Mouse (Mus musculus) midbrain, embryonic 13.5 days (tissue): ENCODE measurements around the gene Gpc5. TPM values are rescaled to one million over a fixed set of nuclear protein-coding genes. Genes with fewer than 3 reads are reported as not detected.

Source experiments
- ATAC-seq: fragments of 200-750 bp; cut with Nextera tagmentation; 2 replicates; pipeline ENCODE4 v1.8.0; 2017; ENCODE audit warnings: mild to moderate bottlenecking, moderate TSS enrichment, moderate library complexity
- H3K27ac ChIP-seq: fragments of 300-500 bp; sonication (generic); 2 replicates; pipeline ENCODE4 v1.5.1; 2015; ENCODE audit warnings: inconsistent platforms, mild to moderate bottlenecking, moderate library complexity
- H3K27me3 ChIP-seq: fragments of 300-500 bp; sonication (generic); 2 replicates; pipeline ENCODE4 v1.6.1; 2015; ENCODE audit warnings: mild to moderate bottlenecking, inconsistent platforms
- H3K36me3 ChIP-seq: fragments of 300-500 bp; sonication (generic); 2 replicates; pipeline ENCODE4 v1.6.1; 2015; ENCODE audit warnings: mild to moderate bottlenecking, inconsistent platforms
- H3K4me1 ChIP-seq: fragments of 300-500 bp; sonication (generic); replicated peaks from 2 replicates; pipeline ENCODE4 v1.6.1; 2015; ENCODE audit warnings: inconsistent platforms
- H3K4me2 ChIP-seq: fragments of 300-500 bp; sonication (generic); replicated peaks from 2 replicates; pipeline ENCODE4 v1.6.1; 2015; ENCODE audit warnings: moderate library complexity, mild to moderate bottlenecking, inconsistent platforms
- H3K4me3 ChIP-seq: fragments of 300-500 bp; sonication (generic); replicated peaks from 2 replicates; pipeline ENCODE4 v1.5.1; 2015; ENCODE audit warnings: mild to moderate bottlenecking, inconsistent platforms
- H3K9ac ChIP-seq: fragments of 300-500 bp; sonication (generic); replicated peaks from 2 replicates; pipeline ENCODE4 v1.6.1; 2015; ENCODE audit warnings: mild to moderate bottlenecking, inconsistent platforms
- H3K9me3 ChIP-seq: fragments of 300-500 bp; sonication (generic); 2 replicates; pipeline ENCODE4 v1.6.1; 2016; ENCODE audit warnings: mild to moderate bottlenecking, inconsistent platforms
- WGBS: fragments of 180-500 bp; shearing (Covaris S2); methylation state at CpG from one replicate; pipeline ENCODE4 v1.1.7; 2015; 5-methylcytosine and 5-hydroxymethylcytosine counted together
- polyA plus RNA-seq: library from polyadenylated mRNA; unstranded; fragments of >200 nt; fragmentation: Nextera tagmentation; extraction: Ambion mirVana; gene quantifications from 2 replicates; pipeline ENCODE4 v1.2.1, GENCODE M21; 2015

The Gpc5 gene
- polyA plus RNA-seq, 1 experiment from 2014 or later = 2.1 TPM

DNA sequence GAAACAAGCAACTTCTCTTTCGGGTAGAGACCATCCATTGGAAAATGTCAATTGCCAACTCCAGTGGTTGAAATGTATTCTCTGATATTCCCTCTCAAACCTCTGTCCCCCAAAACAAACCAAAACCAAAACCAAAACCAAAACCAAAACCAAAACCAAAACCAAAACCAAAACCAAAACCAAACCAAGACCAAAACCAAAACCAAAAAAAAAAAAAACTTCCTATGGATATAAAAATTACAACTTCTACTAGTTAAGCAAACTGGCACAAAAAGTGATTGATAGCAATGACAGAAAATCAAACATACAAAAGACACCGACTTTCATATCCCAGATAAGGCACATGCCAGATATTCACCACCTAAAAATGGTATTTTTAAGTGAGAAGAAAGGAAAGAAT, 161.7 kb downstream of the Gpc5 start:
- no peaks in the 10 kb centered on the region for H3K9me3 ChIP-seq
- H3K27me3 ChIP-seq = no peaks in the 10 kb centered on the region
- no peak overlapping the region for H3K9ac ChIP-seq
- no peak overlapping the region for H3K4me3 ChIP-seq
- WGBS = 83% methylated on average over 2 of the region's 2 CpGs
- no peaks in the 10 kb centered on the region for H3K4me1 ChIP-seq
- H3K36me3 ChIP-seq = no peaks in the 10 kb centered on the region
- H3K27ac ChIP-seq = no peak overlapping the region
- no peak for ATAC-seq
- H3K4me2 ChIP-seq = no peak overlapping the region

DNA sequence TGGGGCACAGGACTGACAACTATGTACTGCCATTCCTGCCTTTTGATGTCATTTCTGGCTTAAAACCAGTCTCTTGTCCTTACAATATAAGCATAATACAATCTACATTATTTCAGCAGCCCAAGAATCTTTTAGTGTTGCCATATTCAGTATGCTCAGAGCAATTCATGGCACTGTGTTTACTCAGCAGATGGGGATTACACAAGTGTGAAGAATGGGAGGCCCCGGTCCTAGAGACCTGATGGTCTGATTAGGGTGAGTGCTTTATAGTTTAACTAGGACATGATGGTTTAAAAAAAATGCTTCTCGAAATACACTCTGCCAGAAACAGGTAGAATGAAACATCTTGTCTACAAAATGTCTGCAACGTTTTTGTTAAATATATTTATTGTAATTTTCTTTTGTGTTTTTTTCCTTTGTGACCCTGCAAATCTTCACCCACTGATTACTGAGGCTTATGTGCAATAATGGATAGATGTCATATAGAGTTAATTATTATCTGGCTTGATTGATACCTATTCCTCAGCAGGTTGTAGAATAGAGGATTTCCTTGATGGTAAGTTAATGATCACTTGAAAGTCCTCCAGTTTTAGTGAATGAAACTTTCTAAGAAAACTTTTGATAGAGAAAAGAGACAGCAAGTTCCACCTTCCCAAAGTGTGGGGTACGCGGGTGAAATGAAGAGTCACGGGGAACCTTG, 177.8 kb downstream of the Gpc5 start:
- 88% methylated on average over 6 of the region's 6 CpGs for WGBS
- H3K27ac ChIP-seq = no peak overlapping the region
- no peak for ATAC-seq
- no peaks in the 10 kb centered on the region for H3K9me3 ChIP-seq
- no peaks in the 10 kb centered on the region for H3K36me3 ChIP-seq
- H3K4me1 ChIP-seq = no peaks in the 10 kb centered on the region
- H3K4me3 ChIP-seq = no peak overlapping the region
- H3K9ac ChIP-seq = no peak overlapping the region
- H3K27me3 ChIP-seq = no peaks in the 10 kb centered on the region
- H3K4me2 ChIP-seq = no peak overlapping the region

DNA sequence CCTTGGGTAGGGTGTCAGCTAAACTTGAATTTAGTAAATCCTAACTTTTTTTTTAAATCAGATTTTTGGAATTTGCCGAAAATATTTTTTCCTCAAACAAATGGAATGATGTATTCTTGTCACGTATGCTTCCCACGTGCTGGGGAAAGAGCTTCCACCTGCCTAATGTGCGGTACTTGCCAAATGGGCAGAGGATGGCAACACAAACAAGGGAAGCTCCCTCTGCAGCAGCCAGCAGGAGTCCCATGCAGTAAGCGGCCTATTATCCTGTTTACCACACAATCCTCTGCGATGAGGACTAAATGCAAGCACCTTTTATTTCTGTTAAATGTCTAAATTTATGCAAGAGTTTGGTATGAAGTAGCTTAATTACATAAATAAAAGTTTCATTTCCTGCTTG, 178.4 kb downstream of the Gpc5 start:
- H3K4me1 ChIP-seq = no peaks in the 10 kb centered on the region
- H3K27me3 ChIP-seq = no peaks in the 10 kb centered on the region
- no peak for ATAC-seq

DNA sequence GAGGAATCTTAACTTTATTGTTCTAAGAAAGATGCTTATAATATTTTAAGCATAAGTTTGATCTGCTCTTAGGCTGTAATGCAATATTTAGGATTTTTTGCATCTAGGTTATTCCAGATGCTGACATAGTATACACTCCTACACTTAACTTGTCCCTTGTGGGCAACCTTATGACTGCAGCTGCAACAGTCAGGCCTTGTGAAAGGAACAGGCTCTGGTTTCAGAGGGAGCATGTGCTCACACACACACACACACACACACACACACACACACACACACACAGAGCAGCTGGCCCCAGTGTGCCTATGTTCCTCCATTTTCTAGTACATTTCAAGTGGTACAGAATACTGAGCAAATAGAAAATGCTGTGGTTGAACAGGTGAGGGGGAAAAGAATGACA, 190.8 kb downstream of the Gpc5 start:
- ATAC-seq = no peak
- no peaks in the 10 kb centered on the region for H3K4me1 ChIP-seq
- no peak overlapping the region for H3K4me3 ChIP-seq
- H3K9ac ChIP-seq = no peak overlapping the region
- no peak overlapping the region for H3K4me2 ChIP-seq
- no peaks in the 10 kb centered on the region for H3K27me3 ChIP-seq
- H3K27ac ChIP-seq = no peak overlapping the region
- H3K9me3 ChIP-seq = no peaks in the 10 kb centered on the region
- H3K36me3 ChIP-seq = no peaks in the 10 kb centered on the region

More for the DNA sequence above, 178.4 kb downstream of the Gpc5 start:
- H3K27ac ChIP-seq = no peak overlapping the region
- H3K4me3 ChIP-seq = no peak overlapping the region
- no peak overlapping the region for H3K9ac ChIP-seq
- no peaks in the 10 kb centered on the region for H3K9me3 ChIP-seq
- WGBS = 80% methylated on average over 6 of the region's 6 CpGs
- H3K36me3 ChIP-seq = no peaks in the 10 kb centered on the region
- no peak overlapping the region for H3K4me2 ChIP-seq

DNA sequence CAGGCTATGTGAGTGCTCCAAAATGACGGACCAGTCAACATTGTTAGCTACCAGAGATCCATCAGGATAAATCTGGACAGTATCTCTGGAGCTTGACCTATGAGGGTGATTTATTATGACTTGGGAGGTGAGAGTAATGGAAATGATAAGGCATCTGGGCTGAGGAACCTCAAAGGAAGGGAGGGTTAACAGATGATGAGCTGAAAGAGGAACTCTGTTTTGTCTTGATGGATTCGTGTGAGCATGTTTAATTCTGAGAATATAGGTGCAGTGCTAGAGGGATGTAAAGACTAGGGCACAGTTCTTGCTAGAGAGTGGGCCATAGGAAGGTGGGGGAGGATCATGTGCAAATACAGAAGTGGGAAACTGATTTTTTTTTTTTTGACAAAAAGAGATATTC, 232.2 kb downstream of the Gpc5 start:
- H3K4me2 ChIP-seq = no peak overlapping the region
- ATAC-seq = no peak
- H3K36me3 ChIP-seq = no peaks in the 10 kb centered on the region
- 91% methylated on average over 2 of the region's 2 CpGs for WGBS
- H3K4me1 ChIP-seq = peaks cover 5% of the 10 kb centered on the region
- no peak overlapping the region for H3K27ac ChIP-seq
- H3K9me3 ChIP-seq = no peaks in the 10 kb centered on the region
- no peaks in the 10 kb centered on the region for H3K27me3 ChIP-seq
- no peak overlapping the region for H3K4me3 ChIP-seq
- no peak overlapping the region for H3K9ac ChIP-seq

DNA sequence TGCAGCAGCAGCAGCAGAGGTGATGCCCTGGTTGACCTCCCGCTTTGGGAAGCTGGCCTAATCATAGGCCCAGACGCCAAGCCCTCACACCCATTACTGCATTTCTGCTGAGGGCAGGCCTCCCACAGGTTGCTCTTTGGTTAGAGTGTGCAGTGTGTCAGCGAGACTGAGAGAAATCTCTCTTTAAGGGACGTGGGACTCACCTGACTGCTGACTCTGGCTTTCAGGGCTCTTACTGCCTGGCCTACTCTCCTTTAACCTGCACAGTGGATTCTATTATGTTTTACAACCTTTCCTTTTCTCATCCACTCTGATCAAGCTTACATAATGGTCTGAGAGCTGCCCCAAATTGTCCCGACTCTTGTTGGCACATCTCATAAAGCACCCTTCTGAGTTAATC, 234.4 kb downstream of the Gpc5 start:
- no peak overlapping the region for H3K27ac ChIP-seq
- no peak overlapping the region for H3K9ac ChIP-seq
- no peaks in the 10 kb centered on the region for H3K36me3 ChIP-seq
- no peak overlapping the region for H3K4me2 ChIP-seq
- H3K27me3 ChIP-seq = no peaks in the 10 kb centered on the region
- 38% methylated on average over 5 of the region's 5 CpGs for WGBS
- H3K4me1 ChIP-seq = peaks cover 5% of the 10 kb centered on the region
- no peak overlapping the region for H3K4me3 ChIP-seq
- no peaks in the 10 kb centered on the region for H3K9me3 ChIP-seq
- ATAC-seq = no peak; the same call in 1 of the 2 replicates

DNA sequence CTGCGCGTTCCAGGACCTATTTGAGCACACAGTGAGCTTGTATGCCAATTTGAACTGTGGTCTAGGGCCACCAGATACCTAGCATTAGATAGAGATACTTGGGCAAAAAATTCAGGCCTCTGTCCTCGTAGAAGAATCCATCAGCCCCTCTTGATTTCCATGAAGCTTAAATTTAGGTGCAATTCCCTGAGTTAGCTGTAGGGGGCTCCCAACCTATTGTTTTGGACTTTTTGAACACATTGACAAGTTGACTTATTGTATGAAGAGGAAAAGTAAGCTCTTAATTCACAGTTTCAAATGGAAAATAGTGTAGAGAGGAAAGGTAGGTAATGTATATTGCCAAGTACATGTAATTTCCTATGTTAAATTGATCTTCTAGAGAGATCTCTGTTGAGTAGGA, 247.1 kb downstream of the Gpc5 start:
- Histone ChIP-seq H3K9me3 (no peaks in the 10 kb centered on the region), H3K4me3 (no peak overlapping the region), H3K9ac (no peak overlapping the region), H3K36me3 (no peaks in the 10 kb centered on the region), H3K27me3 (no peaks in the 10 kb centered on the region), H3K4me1 (no peaks in the 10 kb centered on the region), H3K4me2 (no peak overlapping the region), H3K27ac (no peak overlapping the region)
- no peak for ATAC-seq
- 74% methylated on average over 3 of the region's 3 CpGs for WGBS

DNA sequence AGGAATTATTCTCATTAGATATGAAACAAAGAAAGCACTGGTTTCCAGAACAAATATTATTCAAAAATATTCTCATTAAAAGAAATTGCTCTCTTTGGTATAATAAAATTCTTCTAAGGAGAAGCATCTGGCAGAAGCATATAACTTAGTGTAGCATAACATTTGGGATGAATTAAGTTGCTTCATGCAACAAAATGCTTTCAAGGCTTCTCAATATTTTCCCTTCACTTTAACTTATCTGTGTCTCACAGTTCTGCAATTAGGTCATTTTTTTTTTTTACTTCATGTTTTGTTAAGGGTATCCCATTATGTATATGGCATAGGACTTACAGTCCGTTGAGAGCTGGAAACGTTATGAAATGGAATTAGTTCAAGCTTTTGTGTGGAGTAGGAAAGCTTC, 250.6 kb downstream of the Gpc5 start:
- Histone ChIP-seq H3K4me3 (no peak overlapping the region), H3K4me2 (no peak overlapping the region), H3K27me3 (no peaks in the 10 kb centered on the region), H3K36me3 (no peaks in the 10 kb centered on the region), H3K27ac (no peak overlapping the region), H3K4me1 (no peaks in the 10 kb centered on the region), H3K9ac (no peak overlapping the region), H3K9me3 (no peaks in the 10 kb centered on the region)
- no peak for ATAC-seq
- 81% methylated on average over 2 of the region's 2 CpGs for WGBS

DNA sequence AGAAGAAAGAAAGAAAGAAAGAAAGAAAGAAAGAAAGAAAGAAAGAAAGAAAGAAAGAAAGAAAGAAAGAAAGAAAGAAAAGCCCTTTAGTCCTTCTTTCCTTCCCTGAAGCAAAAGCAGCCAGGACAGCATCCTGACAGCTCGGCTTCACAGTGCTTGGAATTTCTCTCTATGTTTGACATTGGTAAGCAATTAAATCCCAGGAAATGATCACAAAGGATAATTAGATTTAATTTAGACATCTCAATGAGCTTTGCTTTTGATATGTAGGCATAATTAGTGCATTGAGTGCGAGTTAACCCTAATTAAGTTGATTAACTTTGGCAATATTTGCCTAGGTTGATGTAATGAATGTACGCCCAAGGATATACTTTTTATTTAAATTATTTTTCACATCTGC, 257.4 kb downstream of the Gpc5 start:
- Histone ChIP-seq H3K9me3 (no peaks in the 10 kb centered on the region), H3K9ac (no peak overlapping the region), H3K4me2 (no peak overlapping the region), H3K27me3 (no peaks in the 10 kb centered on the region), H3K4me3 (no peak overlapping the region), H3K4me1 (no peaks in the 10 kb centered on the region), H3K27ac (no peak overlapping the region), H3K36me3 (no peaks in the 10 kb centered on the region)
- WGBS = 76% methylated on average over 3 of the region's 3 CpGs
- no peak for ATAC-seq

DNA sequence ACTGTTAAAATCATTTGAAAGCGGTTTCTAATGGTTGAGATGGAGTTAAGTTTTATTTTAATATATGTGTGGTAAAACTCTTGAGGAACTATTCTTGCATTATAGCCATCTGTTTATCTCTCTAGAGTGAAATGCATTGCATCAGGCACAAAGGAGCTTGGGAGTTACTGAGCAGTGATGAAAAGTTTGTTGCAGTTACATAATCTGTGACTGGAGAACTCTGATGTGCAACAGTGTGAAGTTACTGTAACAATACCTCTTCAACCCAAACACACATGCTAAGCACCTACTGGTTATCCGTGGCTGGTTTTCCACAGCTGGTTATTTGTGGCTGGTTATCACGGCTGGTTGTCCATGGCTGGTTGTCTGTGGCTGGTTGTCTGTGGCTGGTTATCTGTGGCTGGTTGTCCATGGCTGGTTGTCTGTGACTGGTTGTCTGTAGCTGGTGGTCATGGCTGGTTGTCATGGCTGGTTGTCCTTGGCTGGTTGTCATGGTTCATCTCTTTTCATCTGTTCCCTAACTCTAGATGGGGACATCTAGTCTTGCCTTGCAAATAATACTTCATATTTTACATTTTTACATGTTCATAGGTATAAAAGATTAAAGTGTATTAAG, 273.4 kb downstream of the Gpc5 start:
- 90% methylated on average over 3 of the region's 3 CpGs for WGBS

DNA sequence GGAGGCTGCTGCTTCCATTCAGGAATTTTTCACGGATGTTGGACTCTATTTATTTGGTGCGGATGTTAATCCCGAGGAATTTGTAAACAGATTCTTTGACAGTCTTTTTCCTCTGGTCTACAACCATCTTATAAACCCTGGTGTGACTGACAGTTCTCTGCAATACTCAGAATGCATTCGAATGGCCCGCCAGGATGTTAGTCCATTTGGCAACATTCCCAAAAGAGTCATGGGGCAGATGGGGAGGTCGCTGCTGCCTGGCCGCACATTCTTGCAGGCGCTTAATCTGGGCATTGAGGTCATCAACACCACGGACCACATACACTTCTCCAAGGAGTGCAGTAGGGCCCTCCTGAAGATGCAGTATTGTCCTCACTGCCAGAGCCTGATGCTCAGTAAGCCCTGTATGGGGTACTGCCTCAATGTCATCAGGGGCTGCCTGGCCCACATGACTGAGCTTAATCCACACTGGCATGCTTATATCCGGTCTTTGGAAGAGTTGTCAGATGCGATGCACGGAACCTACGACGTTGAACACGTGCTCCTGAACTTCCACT, 277.7 kb downstream of the Gpc5 start:
- Histone ChIP-seq H3K9me3 (no peaks in the 10 kb centered on the region), H3K36me3 (no peaks in the 10 kb centered on the region), H3K4me1 (no peaks in the 10 kb centered on the region), H3K27me3 (no peaks in the 10 kb centered on the region), H3K4me2 (no peak overlapping the region), H3K9ac (no peak overlapping the region), H3K27ac (no peak overlapping the region), H3K4me3 (no peak overlapping the region)
- 0 out of 2 replicates have a peak, but pooled peaks have one; percentile 50 for ATAC-seq
- 58% methylated on average over 15 of the region's 15 CpGs for WGBS

More for the DNA sequence above, 273.4 kb downstream of the Gpc5 start:
- Histone ChIP-seq H3K36me3 (no peaks in the 10 kb centered on the region), H3K4me3 (no peak overlapping the region), H3K27me3 (no peaks in the 10 kb centered on the region), H3K4me1 (no peaks in the 10 kb centered on the region), H3K4me2 (no peak overlapping the region), H3K27ac (no peak overlapping the region), H3K9ac (no peak overlapping the region), H3K9me3 (no peaks in the 10 kb centered on the region)
- ATAC-seq = no peak

DNA sequence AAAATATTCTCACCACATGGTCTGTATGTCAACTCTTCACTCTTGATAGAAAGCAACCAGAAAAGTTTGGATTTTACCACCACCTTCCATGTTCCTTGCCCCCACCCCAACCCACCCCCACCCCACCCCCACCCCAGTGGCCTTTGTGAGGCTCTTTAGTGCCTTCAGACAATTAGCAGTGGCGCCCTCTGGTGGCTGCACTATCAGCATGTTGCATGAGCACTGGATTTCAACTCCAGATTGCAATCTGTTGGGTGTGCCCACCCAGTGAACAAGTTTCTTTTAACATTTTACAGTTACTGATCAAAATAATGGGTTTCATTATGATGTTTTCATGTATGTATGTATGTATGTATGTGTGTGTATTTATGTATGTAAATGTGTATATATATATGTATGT, 279.1 kb downstream of the Gpc5 start:
- 20% methylated on average over 1 of the region's 1 CpGs for WGBS
- Histone ChIP-seq H3K27me3 (no peaks in the 10 kb centered on the region), H3K4me2 (no peak overlapping the region), H3K9me3 (no peaks in the 10 kb centered on the region), H3K36me3 (no peaks in the 10 kb centered on the region), H3K27ac (no peak overlapping the region), H3K4me1 (no peaks in the 10 kb centered on the region), H3K4me3 (no peak overlapping the region), H3K9ac (no peak overlapping the region)
- ATAC-seq = no peak
